10 mouse cellular contexts compared by ENCODE assay signal in the genomic region with DNA sequence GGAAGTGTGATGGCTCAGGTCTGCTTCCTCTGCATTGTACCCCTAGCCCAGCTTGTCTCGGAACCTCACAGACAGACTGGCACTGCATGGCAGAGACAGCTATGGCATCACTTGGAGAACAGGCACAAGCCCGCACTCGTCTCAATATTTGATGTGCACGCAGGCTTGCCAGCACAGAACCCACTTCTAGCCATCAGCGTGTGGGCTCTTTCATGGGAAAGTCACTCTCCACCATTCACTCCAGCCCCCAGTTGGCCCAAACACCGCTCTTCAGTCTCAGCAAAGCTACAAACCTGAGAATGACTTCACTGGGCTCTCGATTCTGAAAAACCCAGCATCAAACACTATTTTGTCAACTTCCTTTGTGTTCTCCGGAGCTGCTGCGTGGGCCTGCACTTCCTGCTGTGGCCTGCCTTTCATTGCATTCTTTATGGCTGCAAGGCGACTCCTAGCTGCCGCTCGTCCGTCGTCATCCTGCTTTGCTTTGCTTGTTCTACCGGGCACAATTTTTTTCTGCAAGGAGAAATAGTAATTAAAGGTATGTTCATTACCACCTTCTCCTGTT. TPM values are rescaled to one million over a fixed set of nuclear protein-coding genes. Genes with fewer than 3 reads are reported as not detected.
A peak's percentile ranks its signal among the peaks of the same experiment; 100 is the strongest.
DNase-seq lines count a peak whose midpoint lies in the region; ATAC-seq and TF ChIP-seq lines count a peak whose summit lies in the region.
"Had no signal": no experiment of that assay in that cellular context is flagged by ENCODE, and none has a peak within 500 bp of the region (broad histone marks: within the 10 kb centered on the region; RNA-seq: fewer than 3 reads in every experiment).

No protein-coding gene starts in this region.

- H3K4me1 ChIP-seq in lung, postnatal 0 days (ENCODE audit: insufficient read depth, low read depth, low read length): no peaks in the 10 kb centered on the region
- 0 out of 2 replicates have a peak, but pooled peaks cover 5% of the 10 kb centered on the region for H3K4me1 ChIP-seq in thymus, adult 2 months (replicated peaks; ENCODE audit: control insufficient read depth, insufficient read depth, low read length)
- H3K4me1 ChIP-seq: heart, embryonic 15.5 days had no signal

- no peak for TF ChIP-seq POLR2A in thymus, adult 2 months (IDR thresholded peaks at IDR 0.05; ENCODE audit: control insufficient read depth, extremely low read depth, insufficient read depth, low read length, poor library complexity)

- 86% methylated on average over 15 of the region's 15 CpGs for WGBS in lung, postnatal 0 days
- 72% methylated on average over 15 of the region's 15 CpGs for WGBS in thymus, adult 2 months

- no peaks in the 10 kb centered on the region for H3K9me3 ChIP-seq in lung, postnatal 0 days (ENCODE audit: low read length)
- H3K9me3 ChIP-seq: heart, embryonic 15.5 days had no signal

- ATAC-seq in lung, postnatal 0 days: no peak
- peak; percentile 86 for ATAC-seq in inflammation-experienced regulatory T-cells, adult 6 months
- ATAC-seq: Patski had no signal

- 0 out of 2 replicates have a peak, but pooled peaks cover 6% of the 10 kb centered on the region for H3K36me3 ChIP-seq in lung, postnatal 0 days (ENCODE audit: insufficient read depth, low read length)
- H3K36me3 ChIP-seq in thymus, adult 2 months (ENCODE audit: control insufficient read depth, insufficient read depth, low read length): peaks cover 63% of the 10 kb centered on the region

- H3K27ac ChIP-seq in lung, postnatal 0 days (ENCODE audit: low read length): no peak overlapping the region
- H3K27ac ChIP-seq in thymus, adult 2 months (ENCODE audit: control insufficient read depth, insufficient read depth, low read length): peak overlapping the region; percentile 75
- H3K27ac ChIP-seq: heart, embryonic 15.5 days; kidney, postnatal 0 days had no signal

- no peak overlapping the region for H3K4me2 ChIP-seq in lung, postnatal 0 days (replicated peaks; ENCODE audit: low read depth, low read length)
- H3K4me2 ChIP-seq: heart, embryonic 15.5 days had no signal

- no peak overlapping the region for H3K9ac ChIP-seq in lung, postnatal 0 days (replicated peaks; ENCODE audit: low read depth)
- H3K9ac ChIP-seq: heart, embryonic 15.5 days had no signal

- no peaks in the 10 kb centered on the region for H3K27me3 ChIP-seq in lung, postnatal 0 days (replicated peaks; ENCODE audit: insufficient read depth, low read length)
- no peaks in the 10 kb centered on the region for H3K27me3 ChIP-seq in thymus, adult 2 months (ENCODE audit: control insufficient read depth, insufficient read depth, low read length)
- H3K27me3 ChIP-seq: heart, embryonic 15.5 days; Patski had no signal

- intact Hi-C loops in gastrocnemius, postnatal 14 days (cut with DNase I; ENCODE audit: low total_unique reads): loop anchor here (2.0 kb wide), 1 partner anchor 57 kb away; no protein-coding TSS in a partner anchor

- H3K4me3 ChIP-seq in lung, postnatal 0 days (ENCODE audit: low read depth, low read length): no peak overlapping the region
- H3K4me3 ChIP-seq in thymus, adult 2 months (ENCODE audit: control insufficient read depth, insufficient read depth, low read length): no peak overlapping the region
- H3K4me3 ChIP-seq: heart, embryonic 15.5 days had no signal

- TF ChIP-seq EP300 in lung, postnatal 0 days (IDR thresholded peaks at IDR 0.05): no peak

- TF ChIP-seq CTCF in lung, postnatal 0 days (IDR thresholded peaks at IDR 0.05): no peak
- TF ChIP-seq CTCF in thymus, adult 2 months (IDR thresholded peaks at IDR 0.05; ENCODE audit: borderline replicate concordance, control insufficient read depth, extremely low read depth, insufficient read depth, low read length, poor library complexity): no peak; the same call in 1 of the 2 replicates

- DNase-seq in lung, postnatal 25 days (ENCODE audit: low spot score): peak; percentile 48
- DNase-seq in lung, postnatal 0 days (ENCODE audit: low spot score): no peak
- DNase-seq in ZHBTc4 (ENCODE audit: low read depth, low spot score): peak; percentile 42
- DNase-seq in thymus, adult 2 months: peak; percentile 61
- no peak for DNase-seq in gastrocnemius, postnatal 14 days
- DNase-seq in right cerebral cortex, postnatal 36 days (ENCODE audit: low spot score in 2 of 2): no peak

RNA-seq across cellular contexts. Expression of gene Dlgap5, which starts 22.7 kb away (rescaled TPM):
- 2.0 and 2.3 TPM in 2 replicates for polyA plus RNA-seq in lung, postnatal 0 days (2015; fragmentation: Nextera tagmentation; extraction: Ambion mirVana)
- 10 to 100 TPM in 2 of 3 experiments, 1 to 10 TPM in 1; 9.9 to 33.6 (median 14.7) TPM for polyA plus RNA-seq in inflammation-experienced regulatory T-cells, adult 6 months (2017; shearing (Covaris generic))
- polyA plus RNA-seq in thymus, adult 2 months (2012; rRNA removed): 15.5 and 21.6 TPM in 2 replicates
- 1 to 10 TPM; 2.3 to 3.6 TPM for total RNA-seq in gastrocnemius, postnatal 14 days (2021)

RNA-seq across cellular contexts. Expression of gene Lgals3, which starts 28.0 kb away (rescaled TPM):
- 332 and 359 TPM in 2 replicates for polyA plus RNA-seq in lung, postnatal 0 days (2015; fragmentation: Nextera tagmentation; extraction: Ambion mirVana)
- polyA plus RNA-seq in inflammation-experienced regulatory T-cells, adult 6 months (2017; shearing (Covaris generic)): 100 to 1,000 TPM in 1 of 3 experiments, 10 to 100 TPM in 1, 1 to 10 TPM in 1; 7.1 to 195 (median 12.4) TPM
- 95.3 and 143 TPM in 2 replicates for polyA plus RNA-seq in thymus, adult 2 months (2012; rRNA removed)
- 1 to 10 TPM; 2.9 to 4.3 TPM for total RNA-seq in gastrocnemius, postnatal 14 days (2021)

RNA-seq across cellular contexts. Expression of gene Fbxo34, which starts 54.7 kb away (rescaled TPM):
- polyA plus RNA-seq in lung, postnatal 0 days (2015; fragmentation: Nextera tagmentation; extraction: Ambion mirVana): 18.1 and 20.0 TPM in 2 replicates
- 10 to 100 TPM in 1 of 3 experiments, 1 to 10 TPM in 2; 8.7 to 10.3 (median 9.4) TPM for polyA plus RNA-seq in inflammation-experienced regulatory T-cells, adult 6 months (2017; shearing (Covaris generic))
- polyA plus RNA-seq in thymus, adult 2 months (2012; rRNA removed): 17.6 and 18.1 TPM in 2 replicates
- total RNA-seq in gastrocnemius, postnatal 14 days (2021): 10 to 100 TPM; 10.5 to 11.2 TPM

Comparison
In these comparisons a context has a peak if more than half of its experiments do, and no peak if none do; other contexts are left out.
1. DNase-seq: peak in lung, postnatal 25 days (single experiment), ZHBTc4 (single experiment) and thymus, adult 2 months (single experiment); none in lung, postnatal 0 days (single experiment), gastrocnemius, postnatal 14 days (single experiment) and right cerebral cortex, postnatal 36 days (0 of 2).